Mouse (Mus musculus) CH12.LX (cell line): ENCODE results near the gene Sdccag8. TPM values are rescaled to one million over a fixed set of nuclear protein-coding genes. Genes with fewer than 3 reads are reported as not detected.

Experiments used
- DNase-seq: peaks from one replicate; pipeline ENCODE4 v3.0.0-alpha.2; 2013; ENCODE audit errors: extremely low read depth
- H3K27ac ChIP-seq: 2 replicates; pipeline ENCODE4 v1.5.1; 2012; ENCODE audit warnings: low read depth, mild to moderate bottlenecking, control low read depth, moderate library complexity; ENCODE audit not compliant: insufficient read depth
- H3K27me3 ChIP-seq: replicated peaks from 2 replicates; pipeline ENCODE3; 2012; ENCODE audit warnings: inconsistent platforms
- H3K36me3 ChIP-seq, 2 experiments: replicated peaks in 1 of 2; 2 replicates each; pipeline versions ENCODE3 to v1.6.1; 2012; ENCODE audit warnings: inconsistent platforms in 1 of 2, low read length in 1 of 2, mild to moderate bottlenecking in 1 of 2, mixed read lengths in 1 of 2, moderate library complexity in 1 of 2; ENCODE audit not compliant: control insufficient read depth in 1 of 2, insufficient read depth in 1 of 2
- H3K4me1 ChIP-seq, 2 experiments: 2 replicates each; pipeline ENCODE4 v1.6.1; 2012; ENCODE audit warnings: inconsistent platforms in 1 of 2, moderate library complexity in 1 of 2; ENCODE audit not compliant: insufficient read depth in 2 of 2, control insufficient read depth in 1 of 2
- H3K4me2 ChIP-seq: 2 replicates; pipeline ENCODE4 v1.6.1; 2012; ENCODE audit warnings: low read depth, mild to moderate bottlenecking, control low read depth; ENCODE audit not compliant: poor library complexity, insufficient read depth, severe bottlenecking
- H3K4me3 ChIP-seq, 3 experiments: fragments of 150-350 bp in 1 of 3; sonication (generic) in 1 of 3; replicated peaks in 1 of 3; 2 replicates each; pipeline versions ENCODE3 to v1.5.1; 2011 to 2012; ENCODE audit warnings: low read depth in 2 of 3, low read length in 2 of 3, mild to moderate bottlenecking in 2 of 3, moderate library complexity in 2 of 3, control low read depth in 1 of 3, improper control_type of control experiment in 1 of 3, inconsistent platforms in 1 of 3, mixed read lengths in 1 of 3; ENCODE audit not compliant: poor library complexity in 1 of 3
- H3K79me2 ChIP-seq: replicated peaks from 2 replicates; pipeline ENCODE4 v1.6.1; 2012; ENCODE audit warnings: mild to moderate bottlenecking, moderate library complexity; ENCODE audit not compliant: control insufficient read depth, poor library complexity, insufficient read depth, severe bottlenecking; ENCODE audit errors: extremely low read depth
- H3K9ac ChIP-seq: 2 replicates; pipeline ENCODE4 v1.6.1; 2012; ENCODE audit warnings: low read depth, mild to moderate bottlenecking, control low read depth, moderate library complexity; ENCODE audit not compliant: insufficient read depth
- H3K9me3 ChIP-seq: replicated peaks from 2 replicates; pipeline ENCODE3; 2012; ENCODE audit warnings: low read length, inconsistent platforms, mixed read lengths
- BHLHE40 ChIP-seq: IDR thresholded peaks from 2 replicates; pipeline ENCODE4 v1.6.1; 2011; ENCODE audit warnings: mild to moderate bottlenecking, low read depth, low read length, improper control_type of control experiment
- CTCF ChIP-seq, 2 experiments: IDR thresholded peaks in 1 of 2; conservative IDR thresholded peaks in 1 of 2; 2 replicates each; pipeline ENCODE4 v1.5.1; 2011 to 2012; ENCODE audit warnings: low read depth in 2 of 2, low read length in 2 of 2, improper control_type of control experiment in 1 of 2, inconsistent platforms in 1 of 2, mild to moderate bottlenecking in 1 of 2, moderate library complexity in 1 of 2
- EP300 ChIP-seq: IDR thresholded peaks from 2 replicates; pipeline ENCODE4 v1.6.1; 2011; ENCODE audit warnings: low read length, improper control_type of control experiment
- HCFC1 ChIP-seq: IDR thresholded peaks from 2 replicates; pipeline ENCODE4 v1.6.1; 2012; ENCODE audit warnings: low read depth, mild to moderate bottlenecking, inconsistent platforms, low read length, improper control_type of control experiment
- JUND ChIP-seq: conservative IDR thresholded peaks from 2 replicates; pipeline ENCODE4 v1.6.1; 2011; ENCODE audit warnings: low read depth, low read length, improper control_type of control experiment
- KAT2A ChIP-seq: IDR thresholded peaks from 2 replicates; pipeline ENCODE4 v1.6.1; 2012; ENCODE audit warnings: low read length, improper control_type of control experiment, inconsistent platforms; ENCODE audit not compliant: insufficient replicate concordance
- MAZ ChIP-seq: IDR thresholded peaks from 2 replicates; pipeline ENCODE4 v1.6.1; 2012; ENCODE audit warnings: low read depth, mild to moderate bottlenecking, inconsistent platforms, low read length, improper control_type of control experiment, moderate library complexity
- MXI1 ChIP-seq: IDR thresholded peaks from 2 replicates; pipeline ENCODE4 v1.6.1; 2011; ENCODE audit warnings: mild to moderate bottlenecking, low read depth, low read length, improper control_type of control experiment
- MYC ChIP-seq: IDR thresholded peaks from 2 replicates; pipeline ENCODE4 v1.6.1; 2011; ENCODE audit warnings: low read depth, mild to moderate bottlenecking, improper control_type of control experiment, low read length
- NRF1 ChIP-seq: IDR thresholded peaks from 2 replicates; pipeline ENCODE4 v1.6.1; 2014; ENCODE audit warnings: low read depth, mild to moderate bottlenecking, inconsistent platforms, low read length, improper control_type of control experiment, moderate library complexity
- POLR2A ChIP-seq: IDR thresholded peaks from 2 replicates; pipeline ENCODE4 v1.6.1; 2011; ENCODE audit warnings: low read depth, mild to moderate bottlenecking, improper control_type of control experiment, low read length
- POLR2AphosphoS2 ChIP-seq: IDR thresholded peaks from 2 replicates; pipeline ENCODE4 v1.6.1; 2011; ENCODE audit warnings: low read depth, low read length, improper control_type of control experiment
- RCOR1 ChIP-seq: conservative IDR thresholded peaks from 2 replicates; pipeline ENCODE4 v1.6.1; 2012; ENCODE audit warnings: low read depth, mild to moderate bottlenecking, inconsistent platforms, low read length, improper control_type of control experiment
- SMC3 ChIP-seq: IDR thresholded peaks from 2 replicates; pipeline ENCODE4 v1.6.1; 2011; ENCODE audit warnings: low read depth, low read length, improper control_type of control experiment
- TCF12 ChIP-seq: IDR thresholded peaks from 2 replicates; pipeline ENCODE4 v1.6.1; 2014; ENCODE audit warnings: low read depth, mild to moderate bottlenecking, inconsistent platforms, low read length, improper control_type of control experiment
- UBTF ChIP-seq: IDR thresholded peaks from 2 replicates; pipeline ENCODE4 v1.6.1; 2012; ENCODE audit warnings: low read depth, mild to moderate bottlenecking, inconsistent platforms, low read length, improper control_type of control experiment, moderate library complexity
- USF2 ChIP-seq: conservative IDR thresholded peaks from 2 replicates; pipeline ENCODE4 v1.6.1; 2011; ENCODE audit warnings: low read depth, low read length, improper control_type of control experiment
- ZKSCAN1 ChIP-seq: IDR thresholded peaks from 2 replicates; pipeline ENCODE4 v1.6.1; 2012; ENCODE audit warnings: low read depth, inconsistent platforms, low read length, improper control_type of control experiment, borderline replicate concordance
- dilution Hi-C: fragments of 300-500 bp; cut with MboI; formaldehyde crosslinking; loops from 2 replicates; pipeline ENCODE4 v1.14.3; 2020; ENCODE audit warnings: low sequenced_read_pairs; ENCODE audit not compliant: extremely low pct_unique_long_range_greater_than_20kb, extremely low pct_ligation_motif_present
- in situ Hi-C: fragments of 300-500 bp; cut with MboI; formaldehyde crosslinking; loops from 3 replicates; pipeline ENCODE4 v1.14.3; 2019; ENCODE audit warnings: low sequenced_read_pairs, low pct_ligation_motif_present, low pct_unique_long_range_greater_than_20kb, mixed read lengths
- polyA plus RNA-seq: library from polyadenylated mRNA; unstranded; fragments of >175 nt; gene quantifications from 2 replicates; pipeline ENCODE4 v1.2.1, GENCODE M21; 2012; ENCODE audit warnings: low read depth; ENCODE audit not compliant: insufficient read length
- total RNA-seq, 2 experiments: library from RNA; depleted of rRNA; stranded (reverse); fragments of 300-350 nt in 1 of 2; fragments of >200 nt in 1 of 2; gene quantifications; 2 replicates each; pipeline ENCODE4 v1.2.3; 2012 to 2014

Sdccag8 gene
- total and polyA plus RNA-seq, 3 experiments = 10.7 to 18.7 (median 10.9) TPM

DNA sequence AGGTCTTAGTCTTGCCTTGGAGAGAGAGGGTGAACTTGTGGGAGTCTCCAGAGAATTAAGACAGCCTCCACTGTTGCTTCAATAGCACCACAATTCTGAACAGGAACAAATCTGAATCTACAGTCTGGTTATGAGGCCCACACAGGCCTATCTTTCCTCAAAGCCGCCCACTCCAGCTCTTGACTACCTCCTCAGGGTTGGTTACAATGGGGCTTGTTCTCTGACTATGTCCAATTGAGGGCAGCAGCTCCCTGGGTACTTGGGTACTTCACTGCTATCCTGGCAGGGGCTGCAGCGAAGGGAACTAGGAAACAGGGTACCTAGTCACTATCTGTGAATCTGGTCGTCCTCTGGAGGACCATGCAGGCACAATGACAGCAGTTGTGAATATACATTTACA is 213.2 kb downstream of the Sdccag8 start:
- dilution Hi-C loops = no loop called here
- no peak overlapping the region for H3K9ac ChIP-seq
- no peaks in the 10 kb centered on the region for H3K79me2 ChIP-seq
- in situ Hi-C loops = no loop called here
- H3K36me3 ChIP-seq = no peaks in the 10 kb centered on the region
- TF ChIP-seq USF2 (no peak), POLR2AphosphoS2 (no peak), MXI1 (no peak), ZKSCAN1 (no peak), SMC3 (no peak), MYC (no peak), HCFC1 (no peak), CTCF (conservative IDR thresholded peaks at IDR 0.05 in 1 of 2, IDR thresholded peaks at IDR 0.05 in 1 of 2; ENCODE audit: low read depth in 2 of 2, low read length in 2 of 2) (no peak), NRF1 (no peak), KAT2A (no peak), EP300 (no peak), RCOR1 (no peak), POLR2A (no peak), TCF12 (no peak), BHLHE40 (no peak), UBTF (no peak)
- no peaks in the 10 kb centered on the region for H3K4me1 ChIP-seq
- H3K27ac ChIP-seq = no peak overlapping the region
- no peaks in the 10 kb centered on the region for H3K27me3 ChIP-seq
- no peak overlapping the region for H3K4me2 ChIP-seq
- no peak overlapping the region for H3K4me3 ChIP-seq
- no peak for DNase-seq
- no peaks in the 10 kb centered on the region for H3K9me3 ChIP-seq

DNA sequence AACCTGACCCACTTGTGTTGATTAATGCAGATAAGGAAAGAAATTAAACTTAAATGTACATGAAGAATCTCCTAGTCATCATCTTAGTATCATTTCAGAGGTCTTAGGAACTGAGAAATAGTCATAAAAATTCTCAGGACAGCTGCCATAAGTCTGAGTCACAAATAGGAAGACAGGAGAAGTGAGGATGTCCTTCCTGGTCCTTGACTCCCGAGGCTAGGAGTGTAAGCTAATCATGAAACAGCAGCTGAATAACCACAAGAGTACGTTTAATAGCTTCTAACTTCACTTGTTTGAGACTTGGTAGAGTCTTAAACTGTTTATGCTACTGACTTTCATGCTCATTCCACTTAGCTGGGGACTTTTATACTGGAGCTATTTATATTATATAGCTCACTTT is 214.6 kb downstream of the Sdccag8 start:
- H3K36me3 ChIP-seq = no peaks in the 10 kb centered on the region
- dilution Hi-C loops = no loop called here
- no peak overlapping the region for H3K4me2 ChIP-seq
- H3K4me3 ChIP-seq = no peak overlapping the region
- TF ChIP-seq NRF1 (no peak), MAZ (no peak), JUND (no peak)
- no peak overlapping the region for H3K27ac ChIP-seq
- DNase-seq = no peak
- H3K9me3 ChIP-seq = no peaks in the 10 kb centered on the region
- no peaks in the 10 kb centered on the region for H3K27me3 ChIP-seq
- no peak overlapping the region for H3K9ac ChIP-seq
- H3K79me2 ChIP-seq = no peaks in the 10 kb centered on the region
- in situ Hi-C loops = no loop called here
- no peaks in the 10 kb centered on the region for H3K4me1 ChIP-seq
